Mouse (Mus musculus) lung, embryonic 14.5 days (tissue): ENCODE data around the gene Invs. TPM values are rescaled to one million over a fixed set of nuclear protein-coding genes. Genes with fewer than 3 reads are reported as not detected.

Source experiments
- ATAC-seq: fragments of 200-750 bp; cut with Nextera tagmentation; 2 replicates; pipeline ENCODE4 v1.8.0; 2017; ENCODE audit warnings: mild to moderate bottlenecking, moderate TSS enrichment, moderate library complexity; ENCODE audit not compliant: insufficient read depth
- DNase-seq: peaks from one replicate; pipeline ENCODE4 v3.0.0-alpha.2; 2015
- H3K27ac ChIP-seq: fragments of 300-500 bp; sonication (generic); 2 replicates; pipeline ENCODE4 v1.5.1; 2014; ENCODE audit warnings: low read depth, mild to moderate bottlenecking, moderate library complexity
- H3K27me3 ChIP-seq: fragments of 300-500 bp; sonication (generic); 2 replicates; pipeline ENCODE4 v1.6.1; 2014; ENCODE audit warnings: low read length, control low read depth; ENCODE audit not compliant: insufficient read depth
- H3K36me3 ChIP-seq: fragments of 300-500 bp; sonication (generic); 2 replicates; pipeline ENCODE4 v1.6.1; 2014; ENCODE audit warnings: control low read depth; ENCODE audit not compliant: insufficient read depth
- H3K4me1 ChIP-seq: fragments of 300-500 bp; sonication (generic); 2 replicates; pipeline ENCODE4 v1.6.1; 2014; ENCODE audit warnings: antibody characterized with exemption, control low read depth; ENCODE audit not compliant: insufficient read depth
- H3K4me2 ChIP-seq: fragments of 300-500 bp; sonication (generic); 2 replicates; pipeline ENCODE4 v1.6.1; 2014; ENCODE audit warnings: mild to moderate bottlenecking
- H3K4me3 ChIP-seq: fragments of 300-500 bp; sonication (generic); 2 replicates; pipeline ENCODE4 v1.5.1; 2014; ENCODE audit warnings: low read depth, low read length
- H3K9ac ChIP-seq: fragments of 300-500 bp; sonication (generic); 2 replicates; pipeline ENCODE4 v1.6.1; 2014
- H3K9me3 ChIP-seq: fragments of 300-500 bp; sonication (generic); 2 replicates; pipeline ENCODE4 v1.6.1; 2016; ENCODE audit warnings: low read depth, low read length, control low read depth
- CTCF ChIP-seq: IDR thresholded peaks from 2 replicates; pipeline ENCODE4 v1.5.1; 2016; ENCODE audit warnings: antibody characterized with exemption, low read depth
- WGBS: fragments of 180-500 bp; shearing (Covaris S2); extraction: QIAGEN DNeasy Blood & Tissue Kit; methylation state at CpG from one replicate; pipeline ENCODE4 v1.1.7; 2014; 5-methylcytosine and 5-hydroxymethylcytosine counted together
- polyA plus RNA-seq: library from polyadenylated mRNA; unstranded; fragments of >200 nt; fragmentation: Nextera tagmentation; extraction: Ambion mirVana; gene quantifications from 2 replicates; pipeline ENCODE4 v1.2.1, GENCODE M21; 2014

Gene Invs
- 8.8 and 9.6 TPM in 2 replicates for polyA plus RNA-seq

DNA sequence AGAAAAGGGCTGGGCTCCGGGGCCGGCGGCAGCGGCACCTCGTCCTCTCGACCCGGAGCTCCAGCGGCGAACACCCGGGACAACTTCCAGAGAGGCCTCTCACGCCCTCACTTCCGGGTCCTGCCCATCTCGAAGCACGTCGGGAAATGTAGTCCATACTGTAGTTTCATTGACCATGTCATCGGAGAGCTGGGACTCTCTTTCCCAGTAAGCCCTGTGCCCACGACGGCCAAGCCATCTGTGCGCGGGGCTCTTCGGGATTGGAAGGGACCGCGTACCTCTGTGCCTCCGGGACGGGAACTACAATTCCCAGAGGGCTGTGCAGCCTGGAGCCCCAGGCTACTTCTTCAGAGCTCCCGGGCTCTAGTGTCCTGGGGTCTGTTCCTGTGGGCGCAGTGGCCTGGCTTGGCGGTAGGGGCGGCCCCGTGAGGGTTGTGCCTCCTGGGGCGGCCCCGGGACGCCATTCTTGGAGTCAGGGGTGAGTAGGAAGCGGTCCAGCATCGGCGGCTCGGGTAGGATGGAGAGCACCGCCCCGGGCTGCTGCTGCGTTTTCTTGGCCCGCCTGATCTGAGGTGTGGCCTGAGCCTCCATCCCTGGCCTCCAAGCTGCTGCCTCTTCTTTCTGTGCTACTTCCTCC is at the start of gene Invs, which contains the start of gene Erp44:
TSS of gene Invs (plus strand) at position 263 of the 637 bp plus-strand sequence.
TSS of gene Erp44 (minus strand) at position 61 of the 637 bp plus-strand sequence.
- no peaks in the 10 kb centered on the region for H3K27me3 ChIP-seq
- DNase-seq: peak; percentile 98
- no peaks in the 10 kb centered on the region for H3K9me3 ChIP-seq
- peak within 1 kb of the TSS; percentile 89 for H3K9ac ChIP-seq
- TF ChIP-seq CTCF: 0 out of 2 replicates have a peak, but pooled peaks have one; percentile 5
- H3K36me3 ChIP-seq: peaks cover 2% of the 10 kb centered on the region; the same call in 1 of the 2 replicates
- under 1% methylated on average over 41 of the region's 41 CpGs for WGBS
- H3K4me2 ChIP-seq: peak within 1 kb of the TSS; percentile 80
- H3K4me3 ChIP-seq: peak within 1 kb of the TSS; percentile 85
- H3K4me1 ChIP-seq: peaks cover 4% of the 10 kb centered on the region
- peak within 1 kb of the TSS; percentile 76 for H3K27ac ChIP-seq
- peak; percentile 100 for ATAC-seq

DNA sequence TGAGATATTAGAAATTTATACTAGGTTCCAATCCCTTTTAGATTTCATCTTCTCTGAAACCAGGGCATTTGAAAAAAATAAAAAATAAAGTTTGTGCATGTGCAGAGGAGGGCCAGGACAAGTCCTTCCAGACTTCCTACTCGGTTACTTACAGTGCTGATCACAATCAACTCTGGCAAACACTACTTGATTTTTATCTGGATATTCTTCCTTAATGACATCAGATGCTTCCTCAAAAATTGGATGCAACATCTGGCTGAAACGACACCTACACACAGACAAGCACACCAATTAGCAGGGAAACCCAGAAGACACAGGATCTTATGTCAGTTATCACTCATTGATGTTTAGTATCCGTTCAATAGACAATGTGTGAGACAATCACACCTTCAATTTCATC is 42.8 kb upstream of the Invs start:
- Histone ChIP-seq H3K4me1 (no peaks in the 10 kb centered on the region), H3K27me3 (no peaks in the 10 kb centered on the region), H3K9ac (no peak overlapping the region), H3K4me2 (no peak overlapping the region), H3K9me3 (no peaks in the 10 kb centered on the region), H3K27ac (no peak overlapping the region), H3K4me3 (no peak overlapping the region), H3K36me3 (peaks cover 2% of the 10 kb centered on the region; the same call in 1 of the 2 replicates)
- TF ChIP-seq CTCF: no peak
- ATAC-seq (no peak), DNase-seq (no peak)
- 81% methylated on average over 3 of the region's 3 CpGs for WGBS

DNA sequence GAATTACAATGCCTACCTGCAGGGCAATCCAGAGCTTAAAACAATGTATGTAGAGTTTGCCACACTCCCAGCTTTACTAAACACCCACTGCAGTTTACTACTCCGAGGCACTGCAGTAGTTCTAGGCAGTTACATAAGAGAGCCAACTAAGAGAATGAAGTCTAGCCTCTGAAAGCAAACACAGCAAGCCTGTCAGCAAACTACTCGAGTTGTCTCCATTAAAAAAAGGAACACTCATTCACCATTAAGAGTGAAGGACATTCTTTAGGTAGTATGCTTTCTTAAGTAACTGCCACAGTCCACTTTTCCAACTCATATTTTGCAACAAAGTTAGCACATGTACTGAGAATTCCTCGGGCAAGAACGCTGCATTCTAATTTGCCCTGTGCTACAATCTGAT is 40.5 kb upstream of the Invs start:
- Histone ChIP-seq H3K4me2 (no peak overlapping the region), H3K4me3 (no peak overlapping the region), H3K4me1 (no peaks in the 10 kb centered on the region), H3K36me3 (peaks cover 2% of the 10 kb centered on the region; the same call in 1 of the 2 replicates), H3K27me3 (no peaks in the 10 kb centered on the region), H3K9ac (no peak overlapping the region), H3K27ac (no peak overlapping the region), H3K9me3 (no peaks in the 10 kb centered on the region)
- DNase-seq: no peak
- WGBS: 70% methylated on average over 4 of the region's 4 CpGs
- TF ChIP-seq CTCF: no peak
- no peak for ATAC-seq

DNA sequence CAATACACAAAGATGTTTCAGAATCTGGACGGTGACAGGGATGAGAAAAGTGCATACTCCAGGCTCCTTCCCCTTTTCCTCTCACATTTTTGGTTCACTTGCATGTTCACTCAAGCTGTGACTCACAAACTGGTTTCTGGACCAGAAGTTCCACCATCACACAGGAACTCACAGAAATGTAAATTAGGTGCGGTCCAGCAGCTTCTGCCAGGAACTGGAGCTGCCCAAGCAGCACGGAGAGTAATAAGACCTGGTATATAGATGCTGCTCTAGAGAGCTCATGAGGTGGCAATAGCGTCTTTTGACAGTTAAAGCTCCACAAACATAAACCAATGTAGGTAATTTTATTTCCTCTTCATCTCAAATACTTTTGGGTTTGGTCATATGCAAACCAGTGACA is 37.1 kb upstream of the Invs start:
- Histone ChIP-seq H3K4me1 (no peaks in the 10 kb centered on the region), H3K36me3 (no peaks in the 10 kb centered on the region), H3K9ac (no peak overlapping the region), H3K27ac (no peak overlapping the region), H3K4me3 (no peak overlapping the region), H3K27me3 (no peaks in the 10 kb centered on the region), H3K4me2 (no peak overlapping the region), H3K9me3 (no peaks in the 10 kb centered on the region)
- WGBS: 82% methylated on average over 4 of the region's 4 CpGs
- TF ChIP-seq CTCF: no peak
- no peak for ATAC-seq
- DNase-seq: no peak

DNA sequence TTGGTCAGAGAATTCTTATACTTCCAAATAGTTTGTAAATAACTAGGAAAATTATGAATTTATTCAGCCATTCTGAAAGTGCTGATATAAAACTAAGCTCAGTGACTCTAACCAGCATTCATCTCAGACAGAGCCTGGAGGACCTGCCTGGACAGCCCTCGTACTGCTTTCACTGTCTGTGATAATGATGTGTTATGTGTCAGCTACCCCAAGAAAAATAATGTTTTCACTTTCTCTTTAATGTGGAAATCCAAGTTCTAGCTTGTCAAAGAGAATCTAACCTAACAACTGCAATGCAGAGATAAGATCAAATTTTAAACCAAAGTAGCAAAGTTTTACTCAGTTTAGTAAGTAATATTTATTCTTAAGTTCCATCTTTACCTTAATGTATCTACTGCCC is 35.8 kb upstream of the Invs start:
- no peak overlapping the region for H3K27ac ChIP-seq
- WGBS: 33% methylated on average over 1 of the region's 1 CpGs
- TF ChIP-seq CTCF: no peak
- no peak overlapping the region for H3K4me3 ChIP-seq
- H3K9ac ChIP-seq: no peak overlapping the region
- no peaks in the 10 kb centered on the region for H3K36me3 ChIP-seq
- no peaks in the 10 kb centered on the region for H3K27me3 ChIP-seq
- DNase-seq: no peak
- H3K4me2 ChIP-seq: no peak overlapping the region
- H3K9me3 ChIP-seq: no peaks in the 10 kb centered on the region
- no peaks in the 10 kb centered on the region for H3K4me1 ChIP-seq
- no peak for ATAC-seq

DNA sequence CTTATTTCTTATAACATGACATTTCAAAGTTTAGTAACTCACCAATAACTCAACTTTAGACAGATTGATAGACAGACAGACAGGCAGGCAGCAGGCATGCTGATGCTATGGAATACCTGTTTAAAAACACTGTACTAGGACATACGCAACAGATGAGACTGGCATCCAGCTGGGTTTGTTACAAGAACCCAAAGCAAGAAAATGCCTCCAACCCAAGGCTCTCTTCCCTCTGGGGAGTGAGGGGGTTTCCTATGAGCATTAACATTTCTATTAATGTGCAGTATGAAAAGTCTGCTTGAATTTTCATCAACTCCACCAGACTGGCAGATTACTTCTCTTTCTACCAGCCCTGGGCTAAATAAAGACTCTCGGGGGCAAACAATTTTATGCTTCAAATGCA is 35.3 kb upstream of the Invs start:
- Histone ChIP-seq H3K27ac (no peak overlapping the region), H3K4me2 (no peak overlapping the region), H3K4me1 (no peaks in the 10 kb centered on the region), H3K36me3 (no peaks in the 10 kb centered on the region), H3K4me3 (no peak overlapping the region), H3K9ac (no peak overlapping the region), H3K9me3 (no peaks in the 10 kb centered on the region), H3K27me3 (no peaks in the 10 kb centered on the region)
- DNase-seq: no peak
- 88% methylated on average over 2 of the region's 2 CpGs for WGBS
- no peak for ATAC-seq
- no peak for TF ChIP-seq CTCF

DNA sequence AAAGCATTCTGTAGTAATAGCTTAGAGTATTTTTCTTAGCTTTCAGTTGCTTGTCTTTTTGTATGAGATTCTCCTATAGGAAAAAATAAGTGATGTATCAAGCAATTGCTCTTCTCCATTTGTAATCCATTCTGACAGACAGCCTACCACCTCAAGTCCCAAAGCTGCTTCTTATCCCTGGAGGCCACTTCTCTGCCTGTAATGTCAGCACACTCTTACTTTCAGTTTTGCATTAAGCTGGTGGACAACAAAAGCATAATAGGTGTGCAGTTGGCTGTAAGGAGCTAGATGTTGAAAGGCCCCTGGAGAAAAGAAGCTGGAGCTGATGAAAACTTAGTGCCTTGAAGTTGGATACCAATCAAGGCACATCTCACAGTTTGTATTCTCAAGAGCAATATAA is 26.3 kb upstream of the Invs start:
- Histone ChIP-seq H3K27ac (no peak overlapping the region), H3K4me1 (no peaks in the 10 kb centered on the region), H3K27me3 (no peaks in the 10 kb centered on the region), H3K9me3 (no peaks in the 10 kb centered on the region), H3K36me3 (no peaks in the 10 kb centered on the region), H3K9ac (no peak overlapping the region), H3K4me3 (no peak overlapping the region), H3K4me2 (no peak overlapping the region)
- DNase-seq: no peak
- no peak for ATAC-seq
- TF ChIP-seq CTCF: no peak

DNA sequence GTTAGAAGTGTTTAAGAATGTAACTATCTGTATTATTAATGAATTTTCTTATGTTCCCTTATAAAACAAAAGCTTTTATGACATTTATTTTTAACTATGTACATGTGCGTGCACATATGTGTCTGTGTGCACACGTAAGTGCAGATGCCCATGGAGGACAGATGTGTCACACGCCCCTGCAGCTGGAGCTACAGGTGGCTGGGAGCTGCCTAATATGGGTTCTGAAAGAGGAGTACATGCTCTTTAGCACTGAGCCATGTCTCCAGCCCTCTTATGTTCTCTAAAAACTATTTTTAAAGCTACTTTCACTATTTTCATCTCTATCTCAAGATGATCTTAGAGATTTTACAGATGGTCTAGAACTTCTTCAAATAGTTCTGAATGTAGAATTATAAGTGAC is 21.5 kb upstream of the Invs start:
- no peak for ATAC-seq
- 89% methylated on average over 3 of the region's 3 CpGs for WGBS

More for the DNA sequence above, 21.5 kb upstream of the Invs start:
- no peak overlapping the region for H3K27ac ChIP-seq
- no peak overlapping the region for H3K9ac ChIP-seq
- no peak overlapping the region for H3K4me2 ChIP-seq
- TF ChIP-seq CTCF: no peak
- H3K9me3 ChIP-seq: no peaks in the 10 kb centered on the region
- no peaks in the 10 kb centered on the region for H3K4me1 ChIP-seq
- no peaks in the 10 kb centered on the region for H3K27me3 ChIP-seq
- H3K4me3 ChIP-seq: no peak overlapping the region
- no peaks in the 10 kb centered on the region for H3K36me3 ChIP-seq
- DNase-seq: no peak
